Mouse (Mus musculus): ENCODE measurements around the gene U2af2.

DNA sequence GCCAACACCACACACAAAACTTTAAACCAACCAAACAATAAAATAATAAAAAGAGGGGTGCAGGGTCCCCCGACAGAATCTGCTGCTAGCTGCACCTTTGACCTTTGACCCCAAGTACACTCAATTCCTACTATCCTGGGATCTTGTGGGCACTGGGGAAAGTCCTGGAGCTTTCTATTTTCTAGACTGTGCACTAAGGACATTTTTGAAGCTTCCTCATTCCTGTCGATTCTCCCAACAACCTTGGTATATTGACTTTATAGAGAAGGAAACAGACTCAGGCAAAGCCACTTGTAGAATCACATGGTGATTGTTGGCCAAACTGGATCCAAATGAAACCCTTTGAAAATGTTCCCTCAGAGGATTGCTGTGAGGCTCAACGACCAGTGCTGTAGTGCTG, 45.9 kb upstream of the U2af2 start:
- no peak for TF ChIP-seq CTCF (IDR thresholded peaks at IDR 0.05; ENCODE audit: extremely low read depth, insufficient read length, insufficient replicate concordance, low read depth, low read length)
- TF ChIP-seq POLR2A (IDR thresholded peaks at IDR 0.05; ENCODE audit: low read depth, low read length), result no peak

Measured in small intestine, adult 2 months (tissue).